Mouse (Mus musculus): Measurements from ENCODE around the gene Aqp9.
"Not testable (repeated sequence)": the region's sequence is repeated elsewhere in the genome, so short reads cannot be mapped to it uniquely, and the experiment has no call there.

Gene Aqp9

GRCm38 (mm10) chr9:71146210-71146609 is 22.3 kb downstream of the Aqp9 start:
- in situ Hi-C loops (cut with MboI, MseI), result no loop called here

GRCm38 (mm10) chr9:71140205-71140604 is 28.3 kb downstream of the Aqp9 start:
- in situ Hi-C loops (cut with MboI, MseI), result loop anchor here in 1 of 2 experiments (5.0 kb wide), 2 partner anchors 47 to 48 kb away; no protein-coding TSS in a partner anchor

GRCm38 (mm10) chr9:71138936-71139335 is 29.5 kb downstream of the Aqp9 start:
- in situ Hi-C loops (cut with MboI, MseI), result no loop called here

- in situ Hi-C loops (cut with MboI, MseI), result no loop called here
Measured at GRCm38 (mm10) chr9:71137267-71137945, 31.1 kb downstream of the Aqp9 start.

- in situ Hi-C loops (cut with MboI, MseI), result no loop called here
Measured at GRCm38 (mm10) chr9:71135073-71135472, 33.4 kb downstream of the Aqp9 start.

GRCm38 (mm10) chr9:71133190-71133589 is 35.3 kb downstream of the Aqp9 start:
- in situ Hi-C loops (cut with MboI, MseI), result no loop called here

- in situ Hi-C loops (cut with MboI, MseI), result no loop called here
Measured at GRCm38 (mm10) chr9:71131822-71132221, 36.7 kb downstream of the Aqp9 start.

GRCm38 (mm10) chr9:71128911-71129310 is 39.6 kb downstream of the Aqp9 start:
- in situ Hi-C loops (cut with MboI, MseI), result loop anchor here in 1 of 2 experiments (5.0 kb wide), 2 partner anchors 58 to 67 kb away; no protein-coding TSS in a partner anchor

GRCm38 (mm10) chr9:71126205-71126604 is 42.3 kb downstream of the Aqp9 start:
- in situ Hi-C loops (cut with MboI, MseI), result loop anchor here in 1 of 2 experiments (5.0 kb wide), 2 partner anchors 61 to 64 kb away; no protein-coding TSS in a partner anchor

GRCm38 (mm10) chr9:71123095-71123494 is 45.4 kb downstream of the Aqp9 start:
- in situ Hi-C loops (cut with MboI, MseI), result not testable (repeated sequence)

- in situ Hi-C loops (cut with MboI, MseI), result no loop called here
Measured at GRCm38 (mm10) chr9:71120924-71121323, 47.6 kb downstream of the Aqp9 start.

GRCm38 (mm10) chr9:71113166-71113565 is 55.3 kb downstream of the Aqp9 start:
- in situ Hi-C loops (cut with MboI, MseI), result no loop called here

- in situ Hi-C loops (cut with MboI, MseI), result no loop called here
Measured at GRCm38 (mm10) chr9:71103521-71103920, 65.0 kb downstream of the Aqp9 start.

- in situ Hi-C loops (cut with MboI, MseI), result loop anchor here in 1 of 2 experiments (5.0 to 10.0 kb wide), 2 partner anchors 48 to 419 kb away; partner anchors contain the start of gene Adam10
Measured at GRCm38 (mm10) chr9:71094066-71094465, 74.4 kb downstream of the Aqp9 start.

- in situ Hi-C loops (cut with MboI, MseI), result loop anchor here in 1 of 2 experiments (5.0 to 10.0 kb wide), 2 partner anchors 50 to 417 kb away; partner anchors contain the start of gene Adam10
Measured at GRCm38 (mm10) chr9:71092038-71092437, 76.4 kb downstream of the Aqp9 start.

- in situ Hi-C loops (cut with MboI, MseI), result no loop called here
Measured at GRCm38 (mm10) chr9:71079201-71079600, 89.3 kb downstream of the Aqp9 start.

- in situ Hi-C loops (cut with MboI, MseI), result no loop called here
Measured at GRCm38 (mm10) chr9:71077251-71077825, 91.1 kb downstream of the Aqp9 start.

- in situ Hi-C loops (cut with MboI, MseI), result no loop called here
Measured at GRCm38 (mm10) chr9:71076201-71076648, 92.3 kb downstream of the Aqp9 start.

- in situ Hi-C loops (cut with MboI, MseI), result loop anchor here in 1 of 2 experiments (5.0 kb wide), 1 partner anchor 417 kb away; the partner anchor contains the start of genes Gm10642 and Mindy2
Measured at GRCm38 (mm10) chr9:71073831-71074230, 94.7 kb downstream of the Aqp9 start.

GRCm38 (mm10) chr9:71073076-71073475 is 95.4 kb downstream of the Aqp9 start:
- in situ Hi-C loops (cut with MboI, MseI), result loop anchor here in 1 of 2 experiments (5.0 kb wide), 1 partner anchor 416 kb away; the partner anchor contains the start of genes Gm10642 and Mindy2

GRCm38 (mm10) chr9:71072502-71072901 is 96.0 kb downstream of the Aqp9 start:
- in situ Hi-C loops (cut with MboI, MseI), result loop anchor here in 1 of 2 experiments (5.0 kb wide), 1 partner anchor 415 kb away; the partner anchor contains the start of genes Gm10642 and Mindy2
